Mouse (Mus musculus) midbrain, postnatal 0 days (tissue): Measurements from ENCODE around the gene Bloc1s1. TPM values are rescaled to one million over a fixed set of nuclear protein-coding genes. Genes with fewer than 3 reads are reported as not detected.

Experiments
- ATAC-seq: fragments of 200-750 bp; cut with Nextera tagmentation; 2 replicates; pipeline ENCODE4 v1.8.0; 2017; ENCODE audit warnings: moderate number of reproducible peaks, mild to moderate bottlenecking, moderate TSS enrichment, moderate library complexity; ENCODE audit not compliant: low FRiP score
- DNase-seq: peaks from one replicate; pipeline ENCODE4 v3.0.0-alpha.2; 2015; ENCODE audit warnings: low spot score
- H3K27ac ChIP-seq: fragments of 300-500 bp; sonication (generic); 2 replicates; pipeline ENCODE4 v1.5.1; 2014; ENCODE audit warnings: low read depth, mild to moderate bottlenecking, low read length, mixed read lengths
- H3K27me3 ChIP-seq: fragments of 300-500 bp; sonication (generic); 2 replicates; pipeline ENCODE4 v1.6.1; 2014; ENCODE audit warnings: low read length, control low read depth, mixed read lengths; ENCODE audit not compliant: insufficient read depth
- H3K36me3 ChIP-seq: fragments of 300-500 bp; sonication (generic); 2 replicates; pipeline ENCODE4 v1.6.1; 2014; ENCODE audit warnings: low read length, control low read depth, mixed read lengths; ENCODE audit not compliant: insufficient read depth
- H3K4me1 ChIP-seq: fragments of 300-500 bp; sonication (generic); 2 replicates; pipeline ENCODE4 v1.6.1; 2014; ENCODE audit warnings: mild to moderate bottlenecking, control low read depth, antibody characterized with exemption, low read length, mixed read lengths; ENCODE audit not compliant: insufficient read depth
- H3K4me2 ChIP-seq: fragments of 300-500 bp; sonication (generic); 2 replicates; pipeline ENCODE4 v1.6.1; 2014; ENCODE audit warnings: low read depth, mild to moderate bottlenecking, low read length, mixed read lengths; ENCODE audit not compliant: poor library complexity, severe bottlenecking
- H3K4me3 ChIP-seq: fragments of 300-500 bp; sonication (generic); 2 replicates; pipeline ENCODE4 v1.5.1; 2014; ENCODE audit warnings: low read depth, mild to moderate bottlenecking, low read length, moderate library complexity
- H3K9ac ChIP-seq: fragments of 300-500 bp; sonication (generic); replicated peaks from 2 replicates; pipeline ENCODE4 v1.6.1; 2014; ENCODE audit warnings: mild to moderate bottlenecking, low read length, moderate library complexity, mixed read lengths; ENCODE audit not compliant: poor library complexity, severe bottlenecking
- H3K9me3 ChIP-seq: fragments of 300-500 bp; sonication (generic); 2 replicates; pipeline ENCODE4 v1.6.1; 2016; ENCODE audit warnings: low read length, control low read depth
- CTCF ChIP-seq: IDR thresholded peaks from 2 replicates; pipeline ENCODE4 v1.5.1; 2016; ENCODE audit warnings: antibody characterized with exemption, mild to moderate bottlenecking
- WGBS: fragments of 180-500 bp; shearing (Covaris S2); extraction: QIAGEN DNeasy Blood & Tissue Kit; methylation state at CpG from one replicate; pipeline ENCODE4 v1.1.7; 2014; 5-methylcytosine and 5-hydroxymethylcytosine counted together
- polyA plus RNA-seq: library from polyadenylated mRNA; unstranded; fragments of >200 nt; fragmentation: Nextera tagmentation; extraction: Ambion mirVana; gene quantifications from 2 replicates; pipeline ENCODE4 v1.2.1, GENCODE M21; 2015
- total RNA-seq: library from RNA; depleted of rRNA; stranded (reverse); fragments of >200 nt; gene quantifications from 2 replicates; pipeline ENCODE4 v1.2.3, GENCODE M21; 2014

The Bloc1s1 gene
- total and polyA plus RNA-seq, 2 experiments from 2014 or later = 100 to 240 TPM

GRCm38 (mm10) chr10:128901409-128901808 is 22.4 kb downstream of the Bloc1s1 start:
- H3K27me3 ChIP-seq = 0 out of 2 replicates have a peak, but pooled peaks cover 4% of the 10 kb centered on the region
- H3K4me3 ChIP-seq = no peak overlapping the region
- no peaks in the 10 kb centered on the region for H3K4me1 ChIP-seq
- no peaks in the 10 kb centered on the region for H3K36me3 ChIP-seq
- H3K9me3 ChIP-seq = no peaks in the 10 kb centered on the region
- 81% methylated on average over 1 of the region's 1 CpGs for WGBS
- no peak for TF ChIP-seq CTCF
- DNase-seq (no peak), ATAC-seq (no peak)
- no peak overlapping the region for H3K27ac ChIP-seq
- no peak overlapping the region for H3K4me2 ChIP-seq
- H3K9ac ChIP-seq = no peak overlapping the region

GRCm38 (mm10) chr10:128900698-128901097 is 23.1 kb downstream of the Bloc1s1 start, which contains the start of gene Cd63:
Cd63 (plus strand) TSS chr10:128900989.
- no peak for TF ChIP-seq CTCF
- peaks cover 9% of the 10 kb centered on the region; the same call in 1 of the 2 replicates for H3K27me3 ChIP-seq
- ATAC-seq = no peak
- no peak within 1 kb of the TSS for H3K9ac ChIP-seq
- no peak within 1 kb of the TSS for H3K27ac ChIP-seq
- no peak for DNase-seq
- no peaks in the 10 kb centered on the region for H3K36me3 ChIP-seq
- no peaks in the 10 kb centered on the region for H3K4me1 ChIP-seq
- H3K9me3 ChIP-seq = no peaks in the 10 kb centered on the region
- 85% methylated on average over 3 of the region's 3 CpGs for WGBS
- H3K4me2 ChIP-seq = no peak within 1 kb of the TSS
- H3K4me3 ChIP-seq = no peak within 1 kb of the TSS

GRCm38 (mm10) chr10:128899759-128900490 is 23.9 kb downstream of the Bloc1s1 start:
- no peak for DNase-seq
- Histone ChIP-seq H3K9me3 (no peaks in the 10 kb centered on the region), H3K9ac (no peak overlapping the region), H3K27ac (no peak overlapping the region), H3K4me2 (no peak overlapping the region), H3K36me3 (no peaks in the 10 kb centered on the region), H3K4me1 (no peaks in the 10 kb centered on the region), H3K4me3 (no peak overlapping the region), H3K27me3 (peaks cover 10% of the 10 kb centered on the region; the same call in 1 of the 2 replicates)
- WGBS = 83% methylated on average over 6 of the region's 6 CpGs
- no peak for TF ChIP-seq CTCF
- ATAC-seq = no peak

GRCm38 (mm10) chr10:128897501-128897900 is 26.3 kb downstream of the Bloc1s1 start:
- Histone ChIP-seq H3K36me3 (no peaks in the 10 kb centered on the region), H3K9ac (no peak overlapping the region), H3K27ac (no peak overlapping the region), H3K9me3 (no peaks in the 10 kb centered on the region), H3K27me3 (peaks cover 10% of the 10 kb centered on the region; the same call in 1 of the 2 replicates), H3K4me1 (peaks cover 2% of the 10 kb centered on the region; the same call in 1 of the 2 replicates), H3K4me2 (no peak overlapping the region), H3K4me3 (no peak overlapping the region)
- DNase-seq (peak; percentile 46), ATAC-seq (no peak)
- TF ChIP-seq CTCF = no peak
- 8% methylated on average over 1 of the region's 1 CpGs for WGBS

- peaks cover 10% of the 10 kb centered on the region; the same call in 1 of the 2 replicates for H3K27me3 ChIP-seq
- ATAC-seq (no peak), DNase-seq (no peak)
- H3K4me1 ChIP-seq = peaks cover 5% of the 10 kb centered on the region; the same call in 1 of the 2 replicates
- WGBS = 55% methylated on average over 1 of the region's 1 CpGs
- H3K9me3 ChIP-seq = no peaks in the 10 kb centered on the region
- H3K9ac ChIP-seq = no peak overlapping the region; the same call in 1 of the 2 replicates
- H3K27ac ChIP-seq = no peak overlapping the region
- no peak overlapping the region; the same call in 1 of the 2 replicates for H3K4me2 ChIP-seq
- TF ChIP-seq CTCF = no peak
- no peaks in the 10 kb centered on the region for H3K36me3 ChIP-seq
- peak overlapping the region; percentile 14; the same call in 1 of the 2 replicates for H3K4me3 ChIP-seq
Observed at GRCm38 (mm10) chr10:128896807-128897206, 27.0 kb downstream of the Bloc1s1 start.
